Mouse (Mus musculus) ES-Bruce4 (cell line): ENCODE measurements around the gene Angptl6.

Experiments
- CTCF ChIP-seq: IDR thresholded peaks from one replicate; pipeline ENCODE4 v1.8.1; 2011; ENCODE audit warnings: low read depth, low read length
- POLR2A ChIP-seq: IDR thresholded peaks from one replicate; pipeline ENCODE4 v1.8.1; 2011; ENCODE audit warnings: low read length; ENCODE audit not compliant: insufficient read depth

GRCm38 (mm10) chr9:20859926-20860325 is 19.6 kb downstream of the Angptl6 start:
- no peak for TF ChIP-seq POLR2A
- no peak for TF ChIP-seq CTCF
